Comparison of ENCODE assay signal across 8 mouse cellular contexts in genomic region chr3:155093116-155093956, GRCm38 (mm10). TPM values are rescaled to one million over a fixed set of nuclear protein-coding genes. Genes with fewer than 3 reads are reported as not detected.
DNase-seq lines count a peak whose midpoint lies in the region; ATAC-seq and TF ChIP-seq lines count a peak whose summit lies in the region.

Fpgt (minus strand) TSS chr3:155093403.
Lrriq3 (plus strand) TSS chr3:155093434.

- no peaks in the 10 kb centered on the region for H3K9me3 ChIP-seq in hindbrain, embryonic 10.5 days
- no peaks in the 10 kb centered on the region for H3K9me3 ChIP-seq in lung, postnatal 0 days (ENCODE audit: low read length)

- H3K4me2 ChIP-seq in lung, postnatal 0 days (replicated peaks; ENCODE audit: low read depth, low read length), result peak within 1 kb of the TSS; percentile 75

- ATAC-seq in frontal cortex, adult (ENCODE audit: low TSS enrichment), result peak; percentile 99
- ATAC-seq in lung, postnatal 0 days, result peak; percentile 99

- no peak for TF ChIP-seq EP300 in lung, postnatal 0 days (IDR thresholded peaks at IDR 0.05)

- peaks cover 15% of the 10 kb centered on the region for H3K4me1 ChIP-seq in hindbrain, embryonic 10.5 days (replicated peaks)
- H3K4me1 ChIP-seq in lung, postnatal 0 days (ENCODE audit: insufficient read depth, low read depth, low read length), result no peaks in the 10 kb centered on the region

- no peak for TF ChIP-seq CTCF in lung, postnatal 0 days (IDR thresholded peaks at IDR 0.05)

- under 1% methylated on average over 47 of the region's 47 CpGs for WGBS in hindbrain, embryonic 10.5 days
- 1% methylated on average over 46 of the region's 47 CpGs for WGBS in lung, postnatal 0 days

- peak within 1 kb of the TSS; percentile 65 for H3K4me3 ChIP-seq in hindbrain, embryonic 10.5 days
- H3K4me3 ChIP-seq in lung, postnatal 0 days (ENCODE audit: low read depth, low read length), result peak within 1 kb of the TSS; percentile 63

- no peaks in the 10 kb centered on the region for H3K36me3 ChIP-seq in hindbrain, embryonic 10.5 days
- H3K36me3 ChIP-seq in lung, postnatal 0 days (ENCODE audit: insufficient read depth, low read length), result peaks cover 5% of the 10 kb centered on the region; the same call in 1 of the 2 replicates

- no peaks in the 10 kb centered on the region for H3K27me3 ChIP-seq in hindbrain, embryonic 10.5 days (ENCODE audit: insufficient read depth, poor library complexity, severe bottlenecking)
- no peaks in the 10 kb centered on the region for H3K27me3 ChIP-seq in lung, postnatal 0 days (replicated peaks; ENCODE audit: insufficient read depth, low read length)

- DNase-seq in MN1 (ENCODE audit: low spot score), result peak; percentile 94
- DNase-seq in cerebellum, adult 9-10 months, result peak; percentile 93
- DNase-seq in hindbrain, embryonic 10.5 days (ENCODE audit: low spot score), result peak; percentile 97
- peak; percentile 94 for DNase-seq in layer of hippocampus, adult 9-11 months
- peak; percentile 97 for DNase-seq in lung, postnatal 0 days (ENCODE audit: low spot score)
- peak; percentile 82 for DNase-seq in ovary, postnatal 14 days (ENCODE audit: low spot score)
- peak; percentile 87 for DNase-seq in thymus, postnatal 14 days

- peak within 1 kb of the TSS; percentile 76 for H3K9ac ChIP-seq in lung, postnatal 0 days (replicated peaks; ENCODE audit: low read depth)

- H3K27ac ChIP-seq in hindbrain, embryonic 10.5 days, result peak within 1 kb of the TSS; percentile 92
- peak within 1 kb of the TSS; percentile 76 for H3K27ac ChIP-seq in lung, postnatal 0 days (ENCODE audit: low read length)

RNA-seq across cellular contexts. Expression of gene Fpgt, which starts in this region (rescaled TPM):
- 14.7 and 15.3 TPM in 2 replicates for polyA plus RNA-seq in hindbrain, embryonic 10.5 days (2016; fragmentation: Nextera tagmentation; extraction: Ambion mirVana)
- polyA plus RNA-seq in lung, postnatal 0 days (2015; fragmentation: Nextera tagmentation; extraction: Ambion mirVana), result 9.3 and 11.3 TPM in 2 replicates

RNA-seq across cellular contexts. Expression of gene Lrriq3, which starts in this region (rescaled TPM):
- 1.2 and 1.6 TPM in 2 replicates for polyA plus RNA-seq in hindbrain, embryonic 10.5 days (2016; fragmentation: Nextera tagmentation; extraction: Ambion mirVana)
- polyA plus RNA-seq in lung, postnatal 0 days (2015; fragmentation: Nextera tagmentation; extraction: Ambion mirVana), result 1.1 and 1.4 TPM in 2 replicates

Comparison
In these comparisons a context has a peak if more than half of its experiments do, and no peak if none do; other contexts are left out.
1. Peak in every context shown above with its lines: DNase-seq, ATAC-seq, H3K4me3 ChIP-seq and H3K27ac ChIP-seq.